7 mouse cellular contexts compared by ENCODE assay signal in genomic region chr1:162664826-162665475, GRCm38 (mm10). TPM values are rescaled to one million over a fixed set of nuclear protein-coding genes. Genes with fewer than 3 reads are reported as not detected.
A peak's percentile ranks its signal among the peaks of the same experiment; 100 is the strongest.
DNase-seq lines count a peak whose midpoint lies in the region; ATAC-seq lines count a peak whose summit lies in the region.

No protein-coding gene starts in this region.

- WGBS in intestine, embryonic 15.5 days = 14% methylated on average over 10 of the region's 10 CpGs

- intact Hi-C loops in left cerebral cortex, postnatal 14 days (cut with DNase I) = loop anchor here (5.0 to 10.0 kb wide), 3 partner anchors 73 to 310 kb away; no protein-coding TSS in a partner anchor

- no peaks in the 10 kb centered on the region for H3K36me3 ChIP-seq in intestine, embryonic 15.5 days

- no peaks in the 10 kb centered on the region for H3K27me3 ChIP-seq in intestine, embryonic 15.5 days (replicated peaks)

- H3K4me2 ChIP-seq in intestine, embryonic 15.5 days (replicated peaks) = no peak overlapping the region

- DNase-seq in adrenal gland, adult 2 months = peak; percentile 73
- peak; percentile 91 for DNase-seq in embryo, embryonic 11 days
- peak; percentile 63 for DNase-seq in gastrocnemius, postnatal 25 days
- DNase-seq in left cerebral cortex, postnatal 14 days (ENCODE audit: low spot score in 2 of 2) = peak; percentile 76 to 77
- DNase-seq in mesoderm, embryonic 11.5 days (ENCODE audit: low read depth, low spot score) = peak; percentile 87
- peak; percentile 67 for DNase-seq in right cerebral cortex, postnatal 4 days

- no peaks in the 10 kb centered on the region for H3K9me3 ChIP-seq in intestine, embryonic 15.5 days

- no peak overlapping the region for H3K27ac ChIP-seq in intestine, embryonic 15.5 days

- no peak overlapping the region for H3K9ac ChIP-seq in intestine, embryonic 15.5 days

- H3K4me1 ChIP-seq in intestine, embryonic 15.5 days (replicated peaks) = peaks cover 5% of the 10 kb centered on the region; the same call in 1 of the 2 replicates

- no peak overlapping the region for H3K4me3 ChIP-seq in intestine, embryonic 15.5 days (replicated peaks)

- peak; percentile 98 for ATAC-seq in intestine, embryonic 15.5 days

RNA-seq across cellular contexts. Expression of gene Myocos, which starts 6.9 kb away (rescaled TPM):
- total RNA-seq in adrenal gland, adult 2 months (2021) = not detected
- polyA plus RNA-seq in adrenal gland, adult 2 months (2012; rRNA removed) = not detected in 2 replicates
- not detected for total RNA-seq in gastrocnemius, postnatal 25 days (2021)
- polyA plus RNA-seq in intestine, embryonic 15.5 days (2015; fragmentation: Nextera tagmentation; extraction: Ambion mirVana) = not detected in 2 replicates
- total RNA-seq in left cerebral cortex, postnatal 14 days (2021) = not detected

RNA-seq across cellular contexts. Expression of gene Myoc, which starts 26.0 kb away (rescaled TPM):
- 1 to 10 TPM; 2.1 to 4.7 TPM for total RNA-seq in adrenal gland, adult 2 months (2021)
- polyA plus RNA-seq in adrenal gland, adult 2 months (2012; rRNA removed) = 0.76 and 1.4 TPM in 2 replicates
- total RNA-seq in gastrocnemius, postnatal 25 days (2021) = 10 to 100 TPM in 1 of 2 experiments, 1 to 10 TPM in 1; 9.1 to 20.5 TPM
- 0.10 and 0.21 TPM in 2 replicates for polyA plus RNA-seq in intestine, embryonic 15.5 days (2015; fragmentation: Nextera tagmentation; extraction: Ambion mirVana)
- 1 to 10 TPM; 4.0 to 7.8 TPM for total RNA-seq in left cerebral cortex, postnatal 14 days (2021)
